Mouse (Mus musculus): Measurements from ENCODE around the gene Olfr344.

The Olfr344 gene

GRCm38 (mm10) chr2:36566362-36566761, at the start of gene Olfr344:
TSS of gene Olfr344 (plus strand) at chr2:36566662.
- no peak for DNase-seq (ENCODE audit: low read depth, low spot score)

- DNase-seq (ENCODE audit: low read depth, low spot score): no peak
Observed at GRCm38 (mm10) chr2:36524698-36525097, 41.8 kb upstream of the Olfr344 start, which contains the start of gene Olfr342. TSS of gene Olfr342 (plus strand) at chr2:36524998.

GRCm38 (mm10) chr2:36565156-36565555, 1.3 kb upstream of the Olfr344 start:
- DNase-seq (ENCODE audit: low read depth, low spot score): no peak

- DNase-seq (ENCODE audit: low read depth, low spot score): no peak
Observed at GRCm38 (mm10) chr2:36567022-36567421, 560 bp downstream of the Olfr344 start.

- no peak for DNase-seq (ENCODE audit: low read depth, low spot score)
Observed at GRCm38 (mm10) chr2:36567845-36568244, 1.4 kb downstream of the Olfr344 start.
